Mouse (Mus musculus): ENCODE measurements around the gene Ankrd10. TPM values are rescaled to one million over a fixed set of nuclear protein-coding genes. Genes with fewer than 3 reads are reported as not detected.
"Not testable (repeated sequence)": the region's sequence is repeated elsewhere in the genome, so short reads cannot be mapped to it uniquely, and the experiment has no call there.

The Ankrd10 gene
- total RNA-seq, 4 experiments from 2014 or later, result 9.1 to 13.0 (median 11.0) TPM

GRCm38 (mm10) chr8:11614126-11614835 lies 21.3 kb downstream of the Ankrd10 start:
- DNase-seq (ENCODE audit: low spot score in 2 of 2), result no peak

- DNase-seq (ENCODE audit: low spot score in 2 of 2), result no peak
Measured at GRCm38 (mm10) chr8:11608848-11609247, 26.7 kb downstream of the Ankrd10 start.

- DNase-seq (ENCODE audit: low spot score in 2 of 2), result peak; percentile 15 to 29
Measured at GRCm38 (mm10) chr8:11602006-11602680, 33.4 kb downstream of the Ankrd10 start.

- DNase-seq (ENCODE audit: low spot score in 2 of 2), result no peak
Measured at GRCm38 (mm10) chr8:11600301-11600951, 35.1 kb downstream of the Ankrd10 start.

GRCm38 (mm10) chr8:11593222-11593884 lies 42.2 kb downstream of the Ankrd10 start:
- DNase-seq (ENCODE audit: low spot score in 2 of 2), result no peak

- no peak for DNase-seq (ENCODE audit: low spot score in 2 of 2)
Measured at GRCm38 (mm10) chr8:11592296-11592695, 43.3 kb downstream of the Ankrd10 start.

- DNase-seq (ENCODE audit: low spot score in 2 of 2), result no peak
Measured at GRCm38 (mm10) chr8:11591837-11592236, 43.7 kb downstream of the Ankrd10 start.

GRCm38 (mm10) chr8:11586374-11586745 lies 49.2 kb downstream of the Ankrd10 start:
- DNase-seq (ENCODE audit: low spot score in 2 of 2), result no peak

- DNase-seq (ENCODE audit: low spot score in 2 of 2), result no peak
Measured at GRCm38 (mm10) chr8:11585513-11586373, 49.8 kb downstream of the Ankrd10 start.

GRCm38 (mm10) chr8:11575604-11576384 lies 59.8 kb downstream of the Ankrd10 start:
- DNase-seq (ENCODE audit: low spot score in 2 of 2), result no peak

- DNase-seq (ENCODE audit: low spot score in 2 of 2), result no peak
Measured at GRCm38 (mm10) chr8:11574911-11575603, 60.5 kb downstream of the Ankrd10 start.

GRCm38 (mm10) chr8:11572428-11572827 lies 63.1 kb downstream of the Ankrd10 start:
- DNase-seq (ENCODE audit: low spot score in 2 of 2), result no peak

- no peak for DNase-seq (ENCODE audit: low spot score in 2 of 2)
Measured at GRCm38 (mm10) chr8:11571950-11572349, 63.6 kb downstream of the Ankrd10 start.

GRCm38 (mm10) chr8:11570742-11571141 lies 64.8 kb downstream of the Ankrd10 start:
- no peak for DNase-seq (ENCODE audit: low spot score in 2 of 2)

GRCm38 (mm10) chr8:11569260-11570097 lies 66.1 kb downstream of the Ankrd10 start:
- DNase-seq (ENCODE audit: low spot score in 2 of 2), result no peak

- not testable (repeated sequence) for DNase-seq (ENCODE audit: low spot score in 2 of 2)
Measured at GRCm38 (mm10) chr8:11568193-11568592, 67.4 kb downstream of the Ankrd10 start.

- DNase-seq (ENCODE audit: low spot score in 2 of 2), result no peak
Measured at GRCm38 (mm10) chr8:11564721-11565120, 70.8 kb downstream of the Ankrd10 start.

- DNase-seq (ENCODE audit: low spot score in 2 of 2), result no peak
Measured at GRCm38 (mm10) chr8:11564236-11564635, 71.3 kb downstream of the Ankrd10 start.
